Mouse (Mus musculus) liver, adult 2 months (tissue): ENCODE measurements around the gene Dhrs9. TPM values are rescaled to one million over a fixed set of nuclear protein-coding genes. Genes with fewer than 3 reads are reported as not detected.
A peak's percentile ranks its signal among the peaks of the same experiment; 100 is the strongest.

ENCODE experiments used
- DNase-seq: peaks from one replicate; pipeline ENCODE4 v3.0.0-alpha.2; 2011; ENCODE audit warnings: low read depth, low spot score; ENCODE audit errors: extremely low read depth
- H3K27ac ChIP-seq: fragments of 200-500 bp; replicated peaks from 2 replicates; pipeline ENCODE4 v1.5.1; 2012; ENCODE audit warnings: low read depth, mild to moderate bottlenecking, control low read depth, inconsistent platforms, low read length; ENCODE audit not compliant: insufficient read depth
- H3K27me3 ChIP-seq: fragments of 200-500 bp; 2 replicates; pipeline ENCODE4 v1.6.1; 2012; ENCODE audit warnings: mild to moderate bottlenecking, moderate library complexity, low read length, inconsistent platforms; ENCODE audit not compliant: control insufficient read depth, insufficient read depth
- H3K36me3 ChIP-seq: fragments of 200-500 bp; 2 replicates; pipeline ENCODE4 v1.6.1; 2012; ENCODE audit warnings: low read length, inconsistent platforms; ENCODE audit not compliant: control insufficient read depth, insufficient read depth
- H3K4me1 ChIP-seq: fragments of 200-500 bp; 2 replicates; pipeline ENCODE4 v1.6.1; 2011; ENCODE audit warnings: low read length; ENCODE audit not compliant: control insufficient read depth, insufficient read depth
- H3K4me3 ChIP-seq: fragments of 200-500 bp; 2 replicates; pipeline ENCODE4 v1.5.1; 2011; ENCODE audit warnings: low read depth, mild to moderate bottlenecking, control low read depth, low read length, moderate library complexity; ENCODE audit not compliant: insufficient read depth
- H3K79me2 ChIP-seq: fragments of 200-500 bp; 2 replicates; pipeline ENCODE4 v1.6.1; 2012; ENCODE audit warnings: inconsistent platforms, mild to moderate bottlenecking, low read length, moderate library complexity; ENCODE audit not compliant: control insufficient read depth, insufficient read depth
- H3K9ac ChIP-seq: fragments of 200-500 bp; 2 replicates; pipeline ENCODE4 v1.6.1; 2012; ENCODE audit warnings: low read depth, mild to moderate bottlenecking, control low read depth, inconsistent platforms, low read length
- CTCF ChIP-seq: fragments of 200-500 bp; IDR thresholded peaks from 2 replicates; pipeline ENCODE4 v1.5.1; 2011; ENCODE audit warnings: low read depth, low read length, control low read depth
- POLR2A ChIP-seq: fragments of 200-500 bp; IDR thresholded peaks from 2 replicates; pipeline ENCODE4 v1.6.1; 2011; ENCODE audit warnings: low read length, control low read depth; ENCODE audit not compliant: insufficient read depth; ENCODE audit errors: extremely low read depth
- WGBS: fragments of 180-500 bp; shearing (Covaris S2); methylation state at CpG from one replicate; pipeline ENCODE4 v1.1.7; 2018; 5-methylcytosine and 5-hydroxymethylcytosine counted together
- polyA plus RNA-seq: library from polyadenylated mRNA; depleted of rRNA; stranded (reverse); fragments of >200 nt; gene quantifications from 2 replicates; pipeline ENCODE4 v1.2.3, GENCODE M21; 2012
- total RNA-seq: library from RNA; depleted of rRNA; stranded (reverse); fragments of >200 nt; gene quantifications from 2 replicates; pipeline ENCODE4 v1.2.3, GENCODE M21; 2014

The Dhrs9 gene
- total and polyA plus RNA-seq, 2 experiments = 0.65 to 1.5 TPM

GRCm38 (mm10) chr2:69365275-69365674 is 15.0 kb upstream of the Dhrs9 start:
- H3K79me2 ChIP-seq = no peaks in the 10 kb centered on the region
- no peaks in the 10 kb centered on the region for H3K36me3 ChIP-seq
- H3K4me1 ChIP-seq = peaks cover 6% of the 10 kb centered on the region
- no peaks in the 10 kb centered on the region for H3K27me3 ChIP-seq
- WGBS = 100% methylated on average over 1 of the region's 1 CpGs
- H3K4me3 ChIP-seq = no peak overlapping the region
- no peak overlapping the region for H3K9ac ChIP-seq
- no peak for DNase-seq
- H3K27ac ChIP-seq = no peak overlapping the region
- no peak for TF ChIP-seq POLR2A
- no peak for TF ChIP-seq CTCF

- DNase-seq = no peak
- no peak overlapping the region for H3K9ac ChIP-seq
- H3K4me1 ChIP-seq = 0 out of 2 replicates have a peak, but pooled peaks cover 4% of the 10 kb centered on the region
- TF ChIP-seq POLR2A (no peak), CTCF (no peak)
- H3K4me3 ChIP-seq = no peak overlapping the region
- H3K36me3 ChIP-seq = no peaks in the 10 kb centered on the region
- H3K27ac ChIP-seq = no peak overlapping the region
- 93% methylated on average over 2 of the region's 2 CpGs for WGBS
- no peaks in the 10 kb centered on the region for H3K27me3 ChIP-seq
- no peaks in the 10 kb centered on the region for H3K79me2 ChIP-seq
Measured at GRCm38 (mm10) chr2:69376780-69377179, 3.5 kb upstream of the Dhrs9 start.

GRCm38 (mm10) chr2:69379801-69380200 is 444 bp upstream of the Dhrs9 start:
- Histone ChIP-seq H3K27ac (no peak overlapping the region), H3K9ac (no peak overlapping the region), H3K4me1 (0 out of 2 replicates have a peak, but pooled peaks cover 4% of the 10 kb centered on the region), H3K27me3 (no peaks in the 10 kb centered on the region), H3K36me3 (no peaks in the 10 kb centered on the region), H3K79me2 (no peaks in the 10 kb centered on the region), H3K4me3 (no peak overlapping the region)
- TF ChIP-seq POLR2A = no peak
- no peak for TF ChIP-seq CTCF
- WGBS = 59% methylated on average over 1 of the region's 1 CpGs
- no peak for DNase-seq

- TF ChIP-seq POLR2A (no peak), CTCF (peak; percentile 64)
- 57% methylated on average over 8 of the region's 8 CpGs for WGBS
- Histone ChIP-seq H3K27ac (no peak overlapping the region), H3K79me2 (no peaks in the 10 kb centered on the region), H3K36me3 (no peaks in the 10 kb centered on the region), H3K27me3 (no peaks in the 10 kb centered on the region), H3K4me3 (no peak overlapping the region), H3K4me1 (peaks cover 9% of the 10 kb centered on the region; the same call in 1 of the 2 replicates), H3K9ac (no peak overlapping the region)
- no peak for DNase-seq
Measured at GRCm38 (mm10) chr2:69381740-69382139, 1.5 kb downstream of the Dhrs9 start.

- Histone ChIP-seq H3K79me2 (no peaks in the 10 kb centered on the region), H3K4me3 (no peak overlapping the region), H3K27ac (no peak overlapping the region), H3K9ac (no peak overlapping the region), H3K27me3 (no peaks in the 10 kb centered on the region), H3K36me3 (no peaks in the 10 kb centered on the region), H3K4me1 (peaks cover 11% of the 10 kb centered on the region; the same call in 1 of the 2 replicates)
- TF ChIP-seq CTCF (no peak), POLR2A (no peak)
- DNase-seq = no peak
- 90% methylated on average over 5 of the region's 5 CpGs for WGBS
Measured at GRCm38 (mm10) chr2:69382838-69383237, 2.6 kb downstream of the Dhrs9 start.

GRCm38 (mm10) chr2:69386118-69386871 is 6.0 kb downstream of the Dhrs9 start:
- Histone ChIP-seq H3K79me2 (no peaks in the 10 kb centered on the region), H3K27ac (peak overlapping the region; percentile 90), H3K4me1 (peaks cover 9% of the 10 kb centered on the region; the same call in 1 of the 2 replicates), H3K9ac (no peak overlapping the region), H3K36me3 (no peaks in the 10 kb centered on the region), H3K27me3 (no peaks in the 10 kb centered on the region), H3K4me3 (no peak overlapping the region)
- WGBS = 15% methylated on average over 3 of the region's 3 CpGs
- TF ChIP-seq POLR2A = no peak
- peak; percentile 100 for DNase-seq
